Mouse (Mus musculus): ENCODE data around the gene Jagn1. TPM values are rescaled to one million over a fixed set of nuclear protein-coding genes. Genes with fewer than 3 reads are reported as not detected.
A peak's percentile ranks its signal among the peaks of the same experiment; 100 is the strongest.

Gene Jagn1
- polyA plus RNA-seq, 1 experiment from 2014 or later: 75.1 TPM

- Histone ChIP-seq H3K9ac (ENCODE audit: low read depth, low read length) (no peak overlapping the region), H3K4me3 (ENCODE audit: low read depth, low read length) (no peak overlapping the region), H3K36me3 (ENCODE audit: control insufficient read depth, insufficient read depth, low read length) (no peaks in the 10 kb centered on the region), H3K9me3 (ENCODE audit: control insufficient read depth, low read length) (no peaks in the 10 kb centered on the region), H3K4me1 (replicated peaks; ENCODE audit: control insufficient read depth, insufficient read depth, low read length) (no peaks in the 10 kb centered on the region), H3K27me3 (ENCODE audit: control insufficient read depth, insufficient read depth, low read length) (no peaks in the 10 kb centered on the region), H3K4me2 (replicated peaks; ENCODE audit: low read depth, low read length) (no peak overlapping the region), H3K27ac (ENCODE audit: low read depth, low read length) (no peak overlapping the region)
- DNase-seq (ENCODE audit: low spot score): no peak
- 63% methylated on average over 10 of the region's 10 CpGs for WGBS
- ATAC-seq (ENCODE audit: low FRiP score): no peak
Observed at GRCm38 (mm10) chr6:113458635-113459034, 16.3 kb downstream of the Jagn1 start.

- peaks cover 5% of the 10 kb centered on the region; the same call in 1 of the 2 replicates for H3K27me3 ChIP-seq (ENCODE audit: control insufficient read depth, insufficient read depth, low read length)
- no peak overlapping the region for H3K27ac ChIP-seq (ENCODE audit: low read depth, low read length)
- ATAC-seq (ENCODE audit: low FRiP score) (no peak), DNase-seq (ENCODE audit: low spot score) (no peak)
- no peaks in the 10 kb centered on the region for H3K36me3 ChIP-seq (ENCODE audit: control insufficient read depth, insufficient read depth, low read length)
- no peaks in the 10 kb centered on the region for H3K9me3 ChIP-seq (ENCODE audit: control insufficient read depth, low read length)
- no peak overlapping the region for H3K4me3 ChIP-seq (ENCODE audit: low read depth, low read length)
- no peak overlapping the region for H3K9ac ChIP-seq (ENCODE audit: low read depth, low read length)
- WGBS: 70% methylated on average over 7 of the region's 7 CpGs
- H3K4me1 ChIP-seq (replicated peaks; ENCODE audit: control insufficient read depth, insufficient read depth, low read length): no peaks in the 10 kb centered on the region
- H3K4me2 ChIP-seq (replicated peaks; ENCODE audit: low read depth, low read length): no peak overlapping the region
Observed at GRCm38 (mm10) chr6:113464040-113464439, 21.7 kb downstream of the Jagn1 start.

DNA sequence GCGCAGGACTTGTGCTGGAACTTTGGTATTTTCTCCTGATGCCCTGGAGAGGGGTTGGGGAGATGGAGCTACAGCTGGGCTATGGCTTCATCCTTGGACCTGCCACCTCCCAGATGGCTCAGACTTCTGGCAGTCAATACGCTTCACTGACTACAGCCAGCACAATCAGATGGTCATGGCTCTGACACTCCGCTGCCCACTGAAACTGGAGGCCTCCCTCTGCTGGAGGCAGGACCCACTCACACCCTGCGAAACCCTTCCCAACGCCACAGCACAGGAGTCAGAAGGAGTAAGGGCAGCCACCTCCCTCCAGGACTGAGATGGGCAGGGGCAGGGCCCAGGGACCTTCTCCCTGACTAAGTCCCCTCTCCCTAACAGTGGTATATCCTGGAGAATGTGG, 23.2 kb downstream of the Jagn1 start:
- DNase-seq (ENCODE audit: low spot score) (peak; percentile 35), ATAC-seq (ENCODE audit: low FRiP score) (peak; percentile 28; the same call in 1 of the 2 replicates)
- no peak overlapping the region for H3K4me3 ChIP-seq (ENCODE audit: low read depth, low read length)
- no peaks in the 10 kb centered on the region for H3K9me3 ChIP-seq (ENCODE audit: control insufficient read depth, low read length)
- H3K27me3 ChIP-seq (ENCODE audit: control insufficient read depth, insufficient read depth, low read length): peaks cover 15% of the 10 kb centered on the region
- no peak overlapping the region for H3K27ac ChIP-seq (ENCODE audit: low read depth, low read length)
- no peaks in the 10 kb centered on the region for H3K36me3 ChIP-seq (ENCODE audit: control insufficient read depth, insufficient read depth, low read length)
- WGBS: 49% methylated on average over 5 of the region's 5 CpGs
- no peak overlapping the region for H3K9ac ChIP-seq (ENCODE audit: low read depth, low read length)
- no peak overlapping the region for H3K4me2 ChIP-seq (replicated peaks; ENCODE audit: low read depth, low read length)
- no peaks in the 10 kb centered on the region for H3K4me1 ChIP-seq (replicated peaks; ENCODE audit: control insufficient read depth, insufficient read depth, low read length)

- Histone ChIP-seq H3K9ac (ENCODE audit: low read depth, low read length) (no peak overlapping the region), H3K4me2 (replicated peaks; ENCODE audit: low read depth, low read length) (no peak overlapping the region), H3K36me3 (ENCODE audit: control insufficient read depth, insufficient read depth, low read length) (no peaks in the 10 kb centered on the region), H3K4me3 (ENCODE audit: low read depth, low read length) (no peak overlapping the region), H3K9me3 (ENCODE audit: control insufficient read depth, low read length) (no peaks in the 10 kb centered on the region), H3K4me1 (replicated peaks; ENCODE audit: control insufficient read depth, insufficient read depth, low read length) (no peaks in the 10 kb centered on the region), H3K27me3 (ENCODE audit: control insufficient read depth, insufficient read depth, low read length) (peaks cover 19% of the 10 kb centered on the region), H3K27ac (ENCODE audit: low read depth, low read length) (no peak overlapping the region)
- ATAC-seq (ENCODE audit: low FRiP score) (no peak; the same call in 1 of the 2 replicates), DNase-seq (ENCODE audit: low spot score) (no peak)
- 62% methylated on average over 3 of the region's 3 CpGs for WGBS
Observed at GRCm38 (mm10) chr6:113468512-113468911, 26.1 kb downstream of the Jagn1 start.

GRCm38 (mm10) chr6:113469021-113469420, 26.7 kb downstream of the Jagn1 start:
- 10% methylated on average over 9 of the region's 9 CpGs for WGBS
- Histone ChIP-seq H3K4me2 (replicated peaks; ENCODE audit: low read depth, low read length) (peak overlapping the region; percentile 48), H3K27ac (ENCODE audit: low read depth, low read length) (no peak overlapping the region)

GRCm38 (mm10) chr6:113469432-113469831, 27.1 kb downstream of the Jagn1 start:
- Histone ChIP-seq H3K27me3 (ENCODE audit: control insufficient read depth, insufficient read depth, low read length) (peaks cover 19% of the 10 kb centered on the region), H3K36me3 (ENCODE audit: control insufficient read depth, insufficient read depth, low read length) (no peaks in the 10 kb centered on the region), H3K4me2 (replicated peaks; ENCODE audit: low read depth, low read length) (peak overlapping the region; percentile 48), H3K9ac (ENCODE audit: low read depth, low read length) (peak overlapping the region; percentile 21; the same call in 1 of the 2 replicates), H3K4me3 (ENCODE audit: low read depth, low read length) (peak overlapping the region; percentile 18), H3K9me3 (ENCODE audit: control insufficient read depth, low read length) (no peaks in the 10 kb centered on the region), H3K4me1 (replicated peaks; ENCODE audit: control insufficient read depth, insufficient read depth, low read length) (no peaks in the 10 kb centered on the region), H3K27ac (ENCODE audit: low read depth, low read length) (no peak overlapping the region)
- 4% methylated on average over 31 of the region's 31 CpGs for WGBS
- DNase-seq (ENCODE audit: low spot score) (peak; percentile 87), ATAC-seq (ENCODE audit: low FRiP score) (peak; percentile 77)

More at GRCm38 (mm10) chr6:113469021-113469420, 26.7 kb downstream of the Jagn1 start:
- no peaks in the 10 kb centered on the region for H3K36me3 ChIP-seq (ENCODE audit: control insufficient read depth, insufficient read depth, low read length)
- peaks cover 19% of the 10 kb centered on the region for H3K27me3 ChIP-seq (ENCODE audit: control insufficient read depth, insufficient read depth, low read length)
- H3K9ac ChIP-seq (ENCODE audit: low read depth, low read length): peak overlapping the region; percentile 21; the same call in 1 of the 2 replicates
- H3K9me3 ChIP-seq (ENCODE audit: control insufficient read depth, low read length): no peaks in the 10 kb centered on the region
- peak; percentile 84 for DNase-seq (ENCODE audit: low spot score)
- H3K4me1 ChIP-seq (replicated peaks; ENCODE audit: control insufficient read depth, insufficient read depth, low read length): no peaks in the 10 kb centered on the region
- peak overlapping the region; percentile 18 for H3K4me3 ChIP-seq (ENCODE audit: low read depth, low read length)
- ATAC-seq (ENCODE audit: low FRiP score): peak; percentile 58; the same call in 1 of the 2 replicates

DNA sequence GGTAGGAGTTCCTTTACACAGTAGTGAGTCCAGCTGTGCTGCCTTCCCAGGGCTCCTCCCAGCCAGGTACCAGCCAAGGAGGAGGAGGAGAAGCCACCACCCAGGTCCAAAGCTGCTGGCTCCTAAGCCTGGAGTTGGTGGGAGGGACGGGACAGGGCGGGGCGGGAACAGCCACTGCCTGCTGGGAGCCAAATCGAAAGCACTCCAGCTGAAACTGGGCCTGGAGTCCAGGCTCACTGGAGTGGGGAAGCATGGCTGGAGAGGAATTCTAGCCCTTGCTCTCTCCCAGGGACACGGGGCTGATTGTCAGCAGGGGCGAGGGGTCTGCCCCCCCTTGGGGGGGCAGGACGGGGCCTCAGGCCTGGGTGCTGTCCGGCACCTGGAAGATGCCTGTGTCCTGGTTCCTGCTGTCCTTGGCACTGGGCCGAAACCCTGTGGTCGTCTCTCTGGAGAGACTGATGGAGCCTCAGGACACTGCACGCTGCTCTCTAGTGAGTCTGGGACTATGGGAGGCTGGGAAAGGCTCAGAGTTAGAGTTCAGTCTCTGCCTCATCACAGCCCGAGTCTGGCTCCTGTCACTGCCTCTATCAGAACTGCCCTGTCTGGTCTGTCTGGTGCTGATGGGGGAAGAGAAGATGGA, 29.0 kb downstream of the Jagn1 start, which contains the start of gene Il17rc:
Il17rc (plus strand) TSS at position 131 of the 640 bp plus-strand sequence.
- H3K4me3 ChIP-seq (ENCODE audit: low read depth, low read length): no peak within 1 kb of the TSS
- WGBS: 22% methylated on average over 11 of the region's 12 CpGs
- H3K4me2 ChIP-seq (replicated peaks; ENCODE audit: low read depth, low read length): no peak within 1 kb of the TSS
- H3K4me1 ChIP-seq (replicated peaks; ENCODE audit: control insufficient read depth, insufficient read depth, low read length): no peaks in the 10 kb centered on the region
- no peaks in the 10 kb centered on the region for H3K9me3 ChIP-seq (ENCODE audit: control insufficient read depth, low read length)
- DNase-seq (ENCODE audit: low spot score) (peak; percentile 16), ATAC-seq (ENCODE audit: low FRiP score) (no peak)
- peaks cover 19% of the 10 kb centered on the region for H3K27me3 ChIP-seq (ENCODE audit: control insufficient read depth, insufficient read depth, low read length)
- no peaks in the 10 kb centered on the region for H3K36me3 ChIP-seq (ENCODE audit: control insufficient read depth, insufficient read depth, low read length)
- no peak within 1 kb of the TSS for H3K9ac ChIP-seq (ENCODE audit: low read depth, low read length)
- peak within 1 kb of the TSS; percentile 9; the same call in 1 of the 2 replicates for H3K27ac ChIP-seq (ENCODE audit: low read depth, low read length)

DNA sequence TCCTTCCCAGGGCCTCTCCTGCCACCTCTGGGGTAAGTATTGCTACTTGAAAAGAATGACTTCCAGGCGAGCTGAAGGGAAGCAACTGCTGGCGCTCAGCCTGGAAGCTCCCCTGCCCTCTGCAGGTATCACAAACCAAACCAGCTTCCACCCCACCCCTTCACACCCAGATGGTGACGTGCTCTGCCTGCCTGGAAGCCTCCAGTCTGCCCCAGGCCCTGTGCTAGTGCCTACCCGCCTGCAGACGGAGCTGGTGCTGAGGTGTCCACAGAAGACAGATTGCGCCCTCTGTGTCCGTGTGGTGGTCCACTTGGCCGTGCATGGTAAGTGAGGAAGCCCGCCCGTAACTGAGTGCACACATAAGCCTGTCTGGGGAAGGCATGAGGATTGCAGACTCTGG, 29.7 kb downstream of the Jagn1 start:
- 69% methylated on average over 10 of the region's 10 CpGs for WGBS
- Histone ChIP-seq H3K4me2 (replicated peaks; ENCODE audit: low read depth, low read length) (no peak overlapping the region), H3K4me1 (replicated peaks; ENCODE audit: control insufficient read depth, insufficient read depth, low read length) (no peaks in the 10 kb centered on the region), H3K9me3 (ENCODE audit: control insufficient read depth, low read length) (no peaks in the 10 kb centered on the region), H3K9ac (ENCODE audit: low read depth, low read length) (no peak overlapping the region), H3K27me3 (ENCODE audit: control insufficient read depth, insufficient read depth, low read length) (peaks cover 19% of the 10 kb centered on the region), H3K4me3 (ENCODE audit: low read depth, low read length) (no peak overlapping the region), H3K27ac (ENCODE audit: low read depth, low read length) (peak overlapping the region; percentile 9; the same call in 1 of the 2 replicates), H3K36me3 (ENCODE audit: control insufficient read depth, insufficient read depth, low read length) (no peaks in the 10 kb centered on the region)
- ATAC-seq (ENCODE audit: low FRiP score) (no peak), DNase-seq (ENCODE audit: low spot score) (no peak)

- Histone ChIP-seq H3K4me2 (replicated peaks; ENCODE audit: low read depth, low read length) (no peak overlapping the region), H3K36me3 (ENCODE audit: control insufficient read depth, insufficient read depth, low read length) (no peaks in the 10 kb centered on the region), H3K27ac (ENCODE audit: low read depth, low read length) (no peak overlapping the region), H3K4me3 (ENCODE audit: low read depth, low read length) (no peak overlapping the region), H3K4me1 (replicated peaks; ENCODE audit: control insufficient read depth, insufficient read depth, low read length) (no peaks in the 10 kb centered on the region), H3K9me3 (ENCODE audit: control insufficient read depth, low read length) (no peaks in the 10 kb centered on the region), H3K9ac (ENCODE audit: low read depth, low read length) (no peak overlapping the region), H3K27me3 (ENCODE audit: control insufficient read depth, insufficient read depth, low read length) (peaks cover 19% of the 10 kb centered on the region)
- ATAC-seq (ENCODE audit: low FRiP score) (no peak), DNase-seq (ENCODE audit: low spot score) (no peak)
- WGBS: 91% methylated on average over 2 of the region's 2 CpGs
Observed at GRCm38 (mm10) chr6:113473246-113473645, 30.9 kb downstream of the Jagn1 start.
